Mouse (Mus musculus) R1 (cell line): Measurements from ENCODE around the gene Snx32.

ENCODE experiments used
- DNase-seq: peaks from one replicate; pipeline ENCODE4 v3.0.0-alpha.2; 2018; ENCODE audit warnings: low read depth, low spot score

The Snx32 gene

DNA sequence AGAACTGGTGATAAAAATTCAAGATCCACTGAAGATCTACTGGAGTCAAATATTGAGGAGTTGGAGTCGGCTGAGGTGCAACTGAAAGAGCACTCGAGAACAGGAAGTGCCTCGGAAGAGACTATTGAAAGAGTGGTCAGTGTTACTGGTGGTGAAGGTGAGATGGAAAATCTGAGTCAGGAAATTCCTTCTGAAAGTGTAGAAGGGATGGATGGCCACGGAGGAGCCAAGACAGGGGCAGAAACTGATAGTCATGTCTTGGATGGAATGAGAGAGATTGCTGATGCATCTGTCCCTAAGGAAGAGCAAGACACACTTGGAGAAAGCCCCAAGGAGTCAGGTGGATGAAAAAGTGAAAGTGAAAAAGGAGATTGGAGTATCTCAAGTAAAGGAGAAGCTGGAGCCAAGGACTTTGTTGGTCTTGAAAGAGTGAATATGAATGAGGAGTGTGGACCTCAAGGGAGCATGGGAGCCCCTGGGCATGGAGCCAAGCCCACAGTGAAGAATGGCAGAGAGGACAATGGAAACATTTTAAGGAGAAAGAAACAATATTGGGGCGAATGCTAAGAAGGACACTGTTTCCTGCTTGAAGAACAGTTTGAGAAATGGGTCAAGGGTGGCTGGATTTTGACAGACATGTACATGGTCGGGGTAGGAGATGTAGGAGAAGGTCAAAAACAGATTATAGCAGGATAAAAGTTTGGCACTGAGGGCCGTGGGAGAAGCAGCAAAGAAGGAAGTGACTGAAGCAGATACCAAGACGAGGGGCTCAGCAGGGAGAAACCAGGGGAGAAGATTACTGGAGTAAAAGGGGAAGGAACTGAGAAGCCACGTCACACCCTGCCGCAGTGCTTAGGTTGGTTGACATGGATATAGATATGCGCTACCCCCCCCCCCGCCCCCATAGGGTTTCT is 2.0 kb upstream of the Snx32 start:
- DNase-seq, result no peak

GRCm38 (mm10) chr19:5511074-5511632 is 815 bp upstream of the Snx32 start:
- DNase-seq, result no peak

DNA sequence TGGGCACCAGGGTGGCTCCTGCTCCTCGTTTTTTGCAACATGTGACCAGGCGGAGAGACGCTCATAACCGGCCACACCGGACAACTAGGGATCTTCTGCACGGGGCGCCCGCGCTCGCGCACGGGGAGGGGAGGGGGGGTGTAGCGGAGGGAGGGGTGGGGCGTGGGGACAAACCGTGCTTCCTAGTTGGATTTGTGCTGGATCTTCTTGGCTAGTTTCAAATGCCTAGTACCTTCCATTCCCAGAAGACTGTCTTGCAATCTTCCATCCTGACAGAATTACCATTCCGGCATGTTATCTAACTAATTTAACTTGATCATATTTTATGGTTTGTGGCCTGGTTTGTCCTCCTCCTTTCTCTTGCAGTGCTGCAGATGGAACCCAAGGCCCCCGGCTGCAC is 6.7 kb downstream of the Snx32 start, which contains the start of gene 1700020D05Rik:
TSS of gene 1700020D05Rik (minus strand) at position 101 of the 400 bp plus-strand sequence.
- DNase-seq, result no peak

- DNase-seq, result no peak
Observed at GRCm38 (mm10) chr19:5500330-5500875, 9.9 kb downstream of the Snx32 start.

GRCm38 (mm10) chr19:5496052-5496370 is 14.3 kb downstream of the Snx32 start:
- peak; percentile 54 for DNase-seq

DNA sequence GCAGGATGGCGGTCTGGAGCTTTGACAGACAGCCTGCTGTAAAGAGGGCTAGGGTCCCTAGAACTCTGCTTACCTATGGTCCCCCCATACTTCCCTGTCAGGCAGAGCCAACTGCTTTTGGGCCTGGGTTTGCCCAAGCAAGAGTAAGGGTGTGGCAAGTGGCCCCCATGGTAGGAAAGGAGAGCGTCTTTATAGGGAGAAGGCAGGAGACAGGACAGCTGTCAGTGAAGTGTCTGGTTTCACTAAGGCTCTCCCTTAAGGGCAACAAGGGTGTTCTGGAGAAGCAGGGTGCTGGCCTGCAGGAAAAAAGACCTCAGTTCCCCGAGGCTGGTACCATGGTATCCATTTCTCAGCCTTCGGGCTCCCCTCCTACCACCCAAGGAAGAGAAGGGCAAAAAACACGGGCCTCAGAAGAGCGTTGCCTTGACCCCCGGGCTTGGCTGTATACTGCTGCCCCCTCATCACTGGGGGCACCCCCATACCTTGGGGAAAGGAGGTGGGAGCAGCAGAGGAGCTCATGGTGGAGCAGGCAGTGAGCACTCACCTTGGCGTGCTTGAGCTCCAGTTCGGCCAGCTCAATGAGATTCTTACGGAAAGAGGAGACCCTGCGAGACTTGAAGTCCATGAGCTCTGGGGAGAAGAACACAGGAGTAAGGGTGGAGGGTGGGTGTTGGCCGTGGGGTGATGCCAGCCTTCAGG is 14.8 kb downstream of the Snx32 start:
- DNase-seq, result peak; percentile 53

DNA sequence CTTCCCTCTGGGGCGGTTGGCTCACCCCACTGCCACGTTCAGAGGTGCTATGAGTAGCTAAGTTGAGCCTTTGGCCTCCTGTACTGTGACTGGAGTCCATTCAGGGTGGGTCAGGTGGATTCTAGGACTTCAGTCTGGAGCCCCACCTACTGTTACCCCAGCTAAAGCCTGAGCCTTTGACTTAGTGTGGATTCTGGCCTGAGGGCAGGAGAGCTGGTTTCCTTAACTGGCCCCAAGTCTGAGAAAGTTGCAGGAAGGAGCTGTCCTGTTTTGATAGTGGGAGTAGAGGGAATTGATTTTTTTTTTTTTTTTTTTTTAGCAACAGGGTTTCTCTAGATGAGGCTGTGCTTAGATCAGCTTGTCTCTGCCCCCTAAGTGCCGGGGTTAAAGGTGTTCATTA is 16.0 kb downstream of the Snx32 start:
- no peak for DNase-seq

DNA sequence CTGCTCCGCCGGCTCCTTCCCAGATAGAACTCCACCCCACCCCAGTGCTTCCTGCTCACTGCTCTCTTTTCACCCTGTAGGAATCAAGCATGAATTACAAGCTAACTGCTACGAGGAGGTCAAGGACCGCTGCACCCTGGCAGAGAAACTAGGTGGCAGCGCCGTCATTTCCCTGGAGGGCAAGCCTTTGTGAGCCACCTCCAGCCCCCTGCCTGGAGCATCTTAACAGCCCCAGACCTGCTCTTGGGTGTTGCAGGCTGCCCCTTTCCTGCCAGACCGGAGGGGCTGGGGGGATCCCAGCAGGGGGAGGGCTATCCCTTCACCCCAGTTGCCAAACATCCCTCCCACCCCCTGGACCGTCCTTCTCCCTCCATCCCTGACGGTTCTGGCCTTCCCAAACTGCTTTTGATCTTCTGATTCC is 17.0 kb downstream of the Snx32 start:
- DNase-seq, result peak; percentile 66

DNA sequence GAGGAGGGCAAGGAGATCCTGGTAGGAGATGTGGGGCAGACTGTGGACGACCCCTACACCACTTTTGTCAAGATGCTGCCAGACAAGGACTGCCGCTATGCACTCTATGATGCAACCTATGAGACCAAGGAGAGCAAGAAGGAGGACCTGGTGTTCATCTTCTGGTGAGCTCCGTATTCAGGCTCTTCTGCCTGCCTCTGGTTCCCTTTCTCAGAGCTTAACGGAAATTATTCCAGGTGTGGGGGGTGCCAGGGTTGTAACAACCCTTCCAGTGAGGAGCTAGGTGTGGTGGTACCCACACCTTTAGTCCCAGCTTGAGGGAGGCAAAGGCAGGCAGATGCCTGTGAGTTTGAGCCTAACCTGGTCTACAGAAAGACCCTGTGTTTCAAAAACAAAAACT is 17.7 kb downstream of the Snx32 start:
- no peak for DNase-seq

DNA sequence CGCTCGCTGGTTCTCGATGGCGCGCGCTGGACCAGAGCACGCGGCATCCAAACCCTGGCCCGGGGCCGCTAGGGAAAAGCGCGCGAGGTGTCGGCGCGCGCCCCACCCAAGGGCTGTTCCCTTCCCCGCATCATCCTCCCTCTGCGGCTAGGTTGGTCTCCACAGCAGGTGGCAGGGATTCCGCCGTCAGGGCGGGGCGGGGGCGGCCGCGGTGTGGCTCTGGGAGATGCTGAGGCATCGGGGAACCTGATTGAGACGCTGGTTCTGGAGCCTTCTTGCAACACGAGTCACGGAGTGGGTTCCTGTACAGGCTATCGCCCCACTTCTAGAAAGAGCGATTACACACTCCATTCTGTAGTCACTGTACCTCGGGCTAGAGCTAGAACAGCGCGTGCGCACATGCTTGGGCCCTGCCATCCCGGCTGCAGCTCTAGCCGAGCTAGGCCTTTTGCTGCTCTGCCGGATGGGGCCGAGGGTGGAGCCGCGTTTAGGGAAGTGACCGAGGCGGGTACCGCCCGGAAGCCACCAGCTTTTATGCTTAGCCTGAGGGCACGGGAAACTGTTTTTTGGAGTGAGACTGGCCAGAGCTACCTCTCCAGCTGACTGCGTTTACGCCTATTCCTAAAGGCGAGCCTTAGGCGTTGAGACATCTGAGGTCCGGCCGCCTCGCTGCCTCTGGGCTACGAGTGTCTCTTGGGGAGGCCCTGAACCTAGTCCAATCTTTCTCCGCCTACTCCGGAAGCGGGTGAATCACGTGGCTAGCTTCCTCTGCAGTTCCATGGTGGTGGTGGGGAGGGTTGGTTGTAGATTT is 19.2 kb downstream of the Snx32 start:
- DNase-seq, result peak; percentile 92

- DNase-seq, result peak; percentile 97
Observed at GRCm38 (mm10) chr19:5490313-5490897, 19.9 kb downstream of the Snx32 start, which contains the start of gene Cfl1. Gene Cfl1 (plus strand): TSS chr19:5490455.

- DNase-seq, result peak; percentile 19
Observed at GRCm38 (mm10) chr19:5489721-5490120, 20.6 kb downstream of the Snx32 start.

- peak; percentile 100 for DNase-seq
Observed at GRCm38 (mm10) chr19:5488878-5489571, 21.3 kb downstream of the Snx32 start.

DNA sequence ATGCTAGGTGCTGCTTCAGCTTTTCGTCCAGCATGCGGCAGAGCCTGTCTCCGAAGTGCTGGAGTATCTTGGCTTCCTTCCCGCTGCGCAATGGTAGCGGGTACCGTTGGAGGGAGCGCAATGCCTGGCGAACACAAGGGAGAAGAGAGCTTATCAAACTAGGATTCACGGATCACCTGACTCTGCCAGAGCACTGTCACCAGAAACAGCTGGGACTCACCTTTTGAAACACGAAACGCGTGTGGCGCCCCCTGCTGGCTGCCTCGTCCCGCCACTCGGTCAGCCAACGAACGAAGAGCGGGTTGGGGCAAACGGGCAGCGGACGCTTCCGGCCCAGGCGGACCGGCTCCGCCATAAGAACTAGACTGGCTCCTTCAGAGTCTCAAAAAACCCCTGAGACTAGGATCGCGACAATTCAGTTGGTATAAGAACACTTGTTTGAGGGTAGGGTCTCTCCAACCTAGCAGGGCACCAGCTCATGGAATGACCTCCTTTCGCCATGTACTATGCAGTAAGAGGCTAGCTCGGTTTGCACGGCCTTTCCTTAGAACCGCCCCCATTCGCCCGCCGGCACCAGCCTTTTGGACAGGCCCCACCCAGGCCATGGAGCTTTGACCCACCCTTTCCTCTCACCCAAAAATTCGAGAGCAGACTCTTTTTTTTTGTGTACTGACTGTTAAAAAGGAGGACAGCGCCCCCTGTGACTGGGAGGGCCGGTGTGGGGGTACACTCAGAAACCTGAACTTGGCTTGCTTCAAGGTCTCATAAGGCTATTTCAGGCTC is 22.4 kb downstream of the Snx32 start, which contains the start of gene Mus81:
TSS of gene Mus81 (minus strand) at position 635 of the 783 bp plus-strand sequence.
- peak; percentile 98 for DNase-seq

GRCm38 (mm10) chr19:5486771-5487170 is 23.6 kb downstream of the Snx32 start:
- DNase-seq, result no peak

GRCm38 (mm10) chr19:5486286-5486685 is 24.1 kb downstream of the Snx32 start:
- DNase-seq, result no peak

DNA sequence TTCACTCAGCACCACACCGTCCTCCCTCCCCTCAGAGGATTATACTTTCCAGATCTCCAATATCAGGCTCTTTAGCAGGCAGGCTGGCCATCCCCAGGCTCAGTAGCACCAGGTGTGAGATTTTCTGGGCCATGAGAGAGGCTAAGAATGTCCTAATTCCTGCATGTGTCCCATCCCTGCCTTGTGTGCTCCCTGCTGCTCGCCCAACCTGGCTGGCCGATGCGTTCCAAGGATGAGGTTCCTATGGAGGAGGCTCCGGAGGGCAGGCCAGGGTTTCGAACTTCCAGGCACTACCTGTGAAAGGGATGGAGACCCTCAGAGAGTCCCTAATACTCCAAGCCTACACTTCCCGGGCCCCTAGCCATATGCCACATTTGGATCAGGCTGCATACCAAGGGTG is 24.5 kb downstream of the Snx32 start:
- DNase-seq, result no peak

DNA sequence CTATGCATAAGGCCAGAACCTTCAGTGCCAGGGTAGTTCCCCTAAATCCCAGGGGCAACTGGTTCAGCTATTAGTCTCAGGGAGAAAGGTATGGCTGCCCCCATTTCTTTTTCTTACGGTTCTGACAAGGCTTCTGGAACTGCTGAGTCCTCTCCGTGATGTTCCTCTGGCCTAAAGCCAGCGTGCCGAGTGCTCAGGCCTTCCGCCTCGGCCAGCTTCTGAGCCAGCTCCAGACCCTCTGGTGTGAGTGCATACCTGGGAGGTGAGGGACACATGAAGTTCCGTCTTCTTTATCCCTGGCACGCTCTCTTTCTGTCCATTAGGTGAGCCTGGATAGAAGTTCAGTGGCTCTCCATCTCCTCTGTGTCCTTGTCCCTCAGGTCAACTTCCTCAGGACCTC is 25.0 kb downstream of the Snx32 start:
- DNase-seq, result no peak

DNA sequence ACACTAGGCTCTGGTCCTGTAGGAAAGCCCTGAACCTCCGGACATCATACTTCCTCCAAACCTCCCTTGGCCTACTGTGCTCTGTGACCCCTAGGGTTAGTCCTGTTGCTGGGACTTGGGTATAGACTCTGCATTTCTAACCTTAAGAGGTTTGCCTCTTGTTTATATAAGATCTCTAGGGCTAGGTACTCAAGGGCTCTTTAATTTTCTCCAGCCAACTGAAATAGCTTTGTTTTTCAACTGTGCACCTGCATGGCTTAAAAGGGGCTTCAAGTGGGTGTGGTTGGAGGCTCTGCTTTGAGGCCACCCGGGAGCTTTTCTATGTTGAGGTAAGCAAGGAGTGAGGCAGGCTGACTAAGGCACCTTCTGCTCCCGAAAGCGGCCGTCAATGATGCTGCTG is 25.8 kb downstream of the Snx32 start:
- no peak for DNase-seq
